Mouse (Mus musculus) embryonic facial prominence, embryonic 12.5 days (tissue): ENCODE measurements around the gene Trim47. TPM values are rescaled to one million over a fixed set of nuclear protein-coding genes. Genes with fewer than 3 reads are reported as not detected.

Experiments used
- ATAC-seq: fragments of 200-750 bp; cut with Nextera tagmentation; 2 replicates; pipeline ENCODE4 v1.8.0; 2017; ENCODE audit not compliant: insufficient number of reproducible peaks, insufficient read depth, low FRiP score, low TSS enrichment
- H3K27ac ChIP-seq: fragments of 300-500 bp; sonication (generic); 2 replicates; pipeline ENCODE4 v1.5.1; 2016; ENCODE audit warnings: mild to moderate bottlenecking
- H3K27me3 ChIP-seq: fragments of 300-500 bp; sonication (generic); 2 replicates; pipeline ENCODE4 v1.6.1; 2016; ENCODE audit warnings: mild to moderate bottlenecking, moderate library complexity
- H3K36me3 ChIP-seq: fragments of 300-500 bp; sonication (generic); 2 replicates; pipeline ENCODE4 v1.6.1; 2016; ENCODE audit warnings: mild to moderate bottlenecking
- H3K4me1 ChIP-seq: fragments of 300-500 bp; sonication (generic); 2 replicates; pipeline ENCODE4 v1.6.1; 2016
- H3K4me2 ChIP-seq: fragments of 300-500 bp; sonication (generic); replicated peaks from 2 replicates; pipeline ENCODE4 v1.6.1; 2016; ENCODE audit warnings: mild to moderate bottlenecking, moderate library complexity
- H3K4me3 ChIP-seq: fragments of 300-500 bp; sonication (generic); 2 replicates; pipeline ENCODE4 v1.5.1; 2016; ENCODE audit warnings: mild to moderate bottlenecking
- H3K9ac ChIP-seq: fragments of 300-500 bp; sonication (generic); 2 replicates; pipeline ENCODE4 v1.6.1; 2016; ENCODE audit warnings: mild to moderate bottlenecking, moderate library complexity
- H3K9me3 ChIP-seq: fragments of 300-500 bp; sonication (generic); 2 replicates; pipeline ENCODE4 v1.6.1; 2016; ENCODE audit warnings: mild to moderate bottlenecking, moderate library complexity
- WGBS: fragments of 180-500 bp; shearing (Covaris S2); methylation state at CpG from one replicate; pipeline ENCODE4 v1.1.7; 2016; 5-methylcytosine and 5-hydroxymethylcytosine counted together
- polyA plus RNA-seq: library from polyadenylated mRNA; unstranded; fragments of >200 nt; fragmentation: Nextera tagmentation; extraction: Ambion mirVana; gene quantifications from 2 replicates; pipeline ENCODE4 v1.2.1, GENCODE M21; 2016

Gene Trim47
- polyA plus RNA-seq, 1 experiment from 2014 or later = 6.9 TPM

DNA sequence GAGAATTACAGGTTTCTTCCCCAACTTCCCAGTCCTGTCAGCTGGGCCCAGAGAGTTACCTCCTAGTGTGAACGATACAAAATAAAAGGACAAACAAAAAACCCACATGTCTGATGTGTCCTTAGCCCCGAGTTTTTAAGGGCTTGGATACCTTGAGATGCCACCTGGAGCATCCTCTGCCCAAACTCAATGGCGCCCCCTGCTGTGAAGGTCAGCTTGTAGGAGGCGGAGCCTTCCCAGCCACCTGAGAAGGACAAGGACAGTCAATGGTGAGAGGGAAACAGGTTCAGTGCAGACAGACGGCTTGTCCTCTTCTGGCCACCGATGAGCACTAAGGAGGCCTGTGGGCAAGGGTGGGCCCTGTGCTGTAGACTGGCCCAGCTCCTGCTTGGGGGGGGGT lies 45.9 kb downstream of the Trim47 start:
- no peak overlapping the region for H3K27ac ChIP-seq
- H3K27me3 ChIP-seq = no peaks in the 10 kb centered on the region
- no peak overlapping the region for H3K4me3 ChIP-seq
- no peak overlapping the region for H3K4me2 ChIP-seq
- no peak for ATAC-seq
- peaks cover 20% of the 10 kb centered on the region; the same call in 1 of the 2 replicates for H3K4me1 ChIP-seq
- H3K9me3 ChIP-seq = no peaks in the 10 kb centered on the region
- H3K36me3 ChIP-seq = peaks cover 51% of the 10 kb centered on the region
- H3K9ac ChIP-seq = no peak overlapping the region
- WGBS = 67% methylated on average over 6 of the region's 6 CpGs

DNA sequence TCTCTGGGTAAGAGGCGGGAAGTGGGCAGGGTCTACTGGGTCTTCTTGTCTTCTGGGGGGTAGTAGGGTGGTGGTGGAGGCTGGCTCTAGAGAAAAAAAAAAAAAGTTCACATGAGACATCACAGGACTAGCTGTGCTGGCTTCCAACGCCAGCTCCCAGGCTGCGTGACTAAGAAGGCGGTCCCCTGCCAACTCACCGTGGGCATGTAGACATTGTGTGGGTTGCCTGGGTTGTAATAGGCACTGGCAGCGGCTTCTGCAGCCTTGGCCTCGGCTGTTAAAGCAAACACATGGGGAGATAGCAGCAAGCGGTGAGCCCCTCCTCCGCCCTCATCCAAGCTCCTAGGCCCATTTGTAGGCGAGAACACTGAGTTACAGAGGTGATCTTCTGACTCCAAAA lies 47.5 kb downstream of the Trim47 start:
- H3K4me1 ChIP-seq = peaks cover 16% of the 10 kb centered on the region; the same call in 1 of the 2 replicates
- H3K4me3 ChIP-seq = no peak overlapping the region
- 79% methylated on average over 10 of the region's 10 CpGs for WGBS

DNA sequence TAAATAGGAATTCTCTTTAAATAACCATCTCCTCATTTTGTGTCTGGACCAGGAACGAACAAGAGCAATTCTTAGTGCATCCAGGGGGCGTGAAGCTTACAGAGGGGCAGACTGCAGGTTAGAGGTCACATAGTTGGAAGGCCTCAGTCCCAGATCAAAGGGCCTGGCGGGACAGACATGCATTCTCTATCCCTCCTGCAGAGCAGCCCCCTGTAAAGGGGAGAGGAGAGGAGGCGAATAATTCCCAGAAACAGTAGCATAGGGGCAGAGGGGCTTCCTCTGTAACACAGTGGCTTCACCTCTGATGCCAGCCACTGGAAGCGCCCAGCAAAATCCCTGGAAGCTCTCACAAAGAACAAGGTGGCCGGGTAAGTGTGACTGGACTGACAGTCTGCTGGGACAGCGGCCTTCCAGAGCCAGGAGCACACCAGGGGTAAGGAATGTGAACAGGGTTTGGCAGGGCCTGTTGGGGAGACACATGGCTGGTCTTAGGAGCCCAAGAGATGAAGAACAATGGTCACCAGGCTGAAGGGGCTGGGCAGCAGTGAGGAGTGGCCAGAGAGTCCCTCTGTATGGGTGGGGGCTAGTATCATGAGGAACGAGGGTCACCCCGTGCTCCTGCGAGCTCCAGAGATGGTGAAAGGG lies 48.2 kb downstream of the Trim47 start:
- Histone ChIP-seq H3K27ac (0 out of 2 replicates have a peak overlapping the region, but pooled peaks have one; percentile 50), H3K4me1 (peaks cover 16% of the 10 kb centered on the region; the same call in 1 of the 2 replicates), H3K4me2 (no peak overlapping the region)

More for the DNA sequence above, 47.5 kb downstream of the Trim47 start:
- H3K27ac ChIP-seq = no peak overlapping the region
- H3K36me3 ChIP-seq = peaks cover 51% of the 10 kb centered on the region
- no peak for ATAC-seq
- no peaks in the 10 kb centered on the region for H3K9me3 ChIP-seq
- H3K4me2 ChIP-seq = no peak overlapping the region
- H3K9ac ChIP-seq = no peak overlapping the region
- H3K27me3 ChIP-seq = no peaks in the 10 kb centered on the region

DNA sequence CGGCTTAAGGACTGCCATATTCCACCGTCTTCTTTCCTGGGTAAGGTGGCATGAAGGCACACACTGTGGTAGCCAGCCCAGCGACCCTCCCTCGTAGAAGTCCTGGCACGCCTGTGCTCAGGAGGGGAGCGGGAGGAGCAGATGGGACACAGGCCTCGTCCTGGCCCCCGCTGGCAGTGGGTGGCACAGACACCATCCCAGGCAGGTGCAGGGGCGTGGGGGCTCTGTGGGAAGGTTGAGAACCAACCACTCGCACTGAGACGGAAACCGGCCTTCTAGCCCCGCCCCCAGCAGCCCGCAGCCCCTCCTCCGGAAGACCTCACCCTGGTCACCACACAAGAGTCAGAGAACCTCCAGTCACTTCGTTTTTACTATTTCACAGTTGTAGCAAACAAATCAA lies 48.8 kb downstream of the Trim47 start:
- ATAC-seq = no peak
- peak overlapping the region; percentile 42 for H3K4me2 ChIP-seq
- peak overlapping the region; percentile 44; the same call in 1 of the 2 replicates for H3K9ac ChIP-seq
- no peaks in the 10 kb centered on the region for H3K9me3 ChIP-seq
- peak overlapping the region; percentile 15; the same call in 1 of the 2 replicates for H3K4me3 ChIP-seq
- 0 out of 2 replicates have a peak overlapping the region, but pooled peaks have one; percentile 41 for H3K27ac ChIP-seq
- H3K36me3 ChIP-seq = peaks cover 42% of the 10 kb centered on the region
- peaks cover 16% of the 10 kb centered on the region; the same call in 1 of the 2 replicates for H3K4me1 ChIP-seq
- 10% methylated on average over 16 of the region's 16 CpGs for WGBS
- H3K27me3 ChIP-seq = no peaks in the 10 kb centered on the region

More for the DNA sequence above, 48.2 kb downstream of the Trim47 start:
- Histone ChIP-seq H3K9me3 (no peaks in the 10 kb centered on the region), H3K9ac (no peak overlapping the region), H3K36me3 (peaks cover 48% of the 10 kb centered on the region), H3K27me3 (no peaks in the 10 kb centered on the region), H3K4me3 (no peak overlapping the region)
- no peak for ATAC-seq
- WGBS = 33% methylated on average over 10 of the region's 10 CpGs

DNA sequence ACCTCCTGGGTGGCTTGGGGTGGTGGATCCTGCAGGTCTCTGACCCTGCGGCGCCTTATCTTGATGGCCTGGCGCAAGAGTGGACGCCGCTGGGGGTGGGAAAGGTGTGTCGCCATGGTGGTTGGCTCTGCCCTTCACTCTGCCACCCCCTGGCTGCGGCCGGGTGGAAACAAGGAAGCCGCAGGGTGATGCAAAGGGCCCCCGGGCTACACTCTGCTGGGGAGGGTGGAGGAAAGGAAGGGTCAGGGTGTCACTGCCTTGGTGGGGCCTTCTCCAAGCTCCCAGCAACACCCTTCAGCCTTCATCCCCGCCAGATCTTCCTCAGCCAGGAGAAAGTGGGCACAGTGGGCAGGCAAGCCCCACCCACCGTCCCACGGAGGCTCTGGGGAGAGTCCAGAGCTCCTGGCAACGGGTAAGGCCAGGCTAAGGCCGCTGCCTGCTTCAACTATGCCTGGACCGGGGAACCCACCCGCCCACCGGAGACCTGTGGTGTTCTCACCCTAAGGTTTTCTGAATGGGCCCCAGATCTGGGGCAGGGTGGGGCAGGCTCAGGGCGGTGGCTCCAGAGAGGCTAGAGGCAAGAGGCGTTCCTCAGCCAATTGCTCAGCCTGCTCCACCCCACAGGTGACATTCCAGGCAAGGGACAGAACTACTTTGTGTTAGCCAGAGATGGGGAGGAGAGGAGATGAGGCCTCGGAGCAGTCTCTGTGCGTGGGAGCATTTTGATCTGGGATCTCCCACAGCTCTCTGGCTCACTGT lies 49.4 kb downstream of the Trim47 start, which contains the start of gene Unc13d:
TSS of gene Unc13d (minus strand) at position 516 of the 759 bp plus-strand sequence.
- WGBS = 69% methylated on average over 22 of the region's 22 CpGs
- no peak for ATAC-seq

DNA sequence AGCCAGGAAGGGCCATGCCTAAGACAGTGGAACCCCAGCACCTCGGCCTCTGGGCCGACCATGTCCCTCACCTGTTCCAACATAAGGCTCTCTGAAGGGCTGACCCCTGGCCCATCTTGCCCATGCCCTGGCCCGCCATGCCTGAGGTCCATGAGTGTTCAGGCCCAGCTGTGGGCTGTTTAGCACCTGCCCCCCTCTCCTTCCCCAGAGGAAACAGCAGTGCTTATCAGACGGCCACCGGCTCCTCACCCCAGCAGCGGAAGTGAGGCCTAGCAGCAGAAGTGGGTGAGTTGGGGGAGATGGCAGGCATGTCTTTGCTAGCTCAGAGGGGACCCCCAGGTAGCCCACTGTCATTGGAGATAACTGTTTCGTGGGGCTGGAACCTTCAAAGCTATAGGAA lies 50.2 kb downstream of the Trim47 start:
- no peaks in the 10 kb centered on the region for H3K9me3 ChIP-seq
- H3K4me3 ChIP-seq = no peak overlapping the region
- H3K4me2 ChIP-seq = no peak overlapping the region
- no peak overlapping the region for H3K9ac ChIP-seq
- peaks cover 31% of the 10 kb centered on the region for H3K36me3 ChIP-seq
- no peaks in the 10 kb centered on the region for H3K27me3 ChIP-seq
- no peak for ATAC-seq
- peaks cover 16% of the 10 kb centered on the region; the same call in 1 of the 2 replicates for H3K4me1 ChIP-seq
- no peak overlapping the region for H3K27ac ChIP-seq
- WGBS = 87% methylated on average over 7 of the region's 7 CpGs

More for the DNA sequence above, 49.4 kb downstream of the Trim47 start, which contains the start of gene Unc13d:
- H3K4me2 ChIP-seq = peak within 1 kb of the TSS; percentile 42
- peak within 1 kb of the TSS; percentile 15; the same call in 1 of the 2 replicates for H3K4me3 ChIP-seq
- H3K4me1 ChIP-seq = peaks cover 16% of the 10 kb centered on the region; the same call in 1 of the 2 replicates
- H3K9me3 ChIP-seq = no peaks in the 10 kb centered on the region
- no peaks in the 10 kb centered on the region for H3K27me3 ChIP-seq
- H3K36me3 ChIP-seq = peaks cover 38% of the 10 kb centered on the region
- peak within 1 kb of the TSS; percentile 44; the same call in 1 of the 2 replicates for H3K9ac ChIP-seq
- 0 out of 2 replicates have a peak within 1 kb of the TSS, but pooled peaks have one; percentile 50 for H3K27ac ChIP-seq

DNA sequence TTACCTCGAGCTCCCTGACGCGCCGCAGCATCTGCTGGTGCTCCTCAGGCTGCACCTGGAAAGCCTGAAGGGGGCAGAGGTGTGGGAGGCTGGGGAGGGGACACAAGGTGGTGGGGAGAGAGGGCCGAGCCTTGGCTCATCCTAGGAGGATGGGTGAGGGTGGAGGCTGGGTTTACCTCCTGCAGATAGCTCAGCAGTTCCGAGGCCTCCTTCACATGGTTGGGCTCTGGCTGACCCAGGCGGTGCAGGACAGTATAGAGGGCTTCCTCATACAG lies 50.8 kb downstream of the Trim47 start:
- 54% methylated on average over 7 of the region's 7 CpGs for WGBS
- no peak overlapping the region for H3K4me3 ChIP-seq
- no peak overlapping the region for H3K27ac ChIP-seq
- H3K4me2 ChIP-seq = no peak overlapping the region
- H3K4me1 ChIP-seq = peaks cover 16% of the 10 kb centered on the region; the same call in 1 of the 2 replicates
- ATAC-seq = no peak
- H3K36me3 ChIP-seq = peaks cover 25% of the 10 kb centered on the region
- H3K9me3 ChIP-seq = no peaks in the 10 kb centered on the region
- no peak overlapping the region for H3K9ac ChIP-seq
- H3K27me3 ChIP-seq = no peaks in the 10 kb centered on the region

DNA sequence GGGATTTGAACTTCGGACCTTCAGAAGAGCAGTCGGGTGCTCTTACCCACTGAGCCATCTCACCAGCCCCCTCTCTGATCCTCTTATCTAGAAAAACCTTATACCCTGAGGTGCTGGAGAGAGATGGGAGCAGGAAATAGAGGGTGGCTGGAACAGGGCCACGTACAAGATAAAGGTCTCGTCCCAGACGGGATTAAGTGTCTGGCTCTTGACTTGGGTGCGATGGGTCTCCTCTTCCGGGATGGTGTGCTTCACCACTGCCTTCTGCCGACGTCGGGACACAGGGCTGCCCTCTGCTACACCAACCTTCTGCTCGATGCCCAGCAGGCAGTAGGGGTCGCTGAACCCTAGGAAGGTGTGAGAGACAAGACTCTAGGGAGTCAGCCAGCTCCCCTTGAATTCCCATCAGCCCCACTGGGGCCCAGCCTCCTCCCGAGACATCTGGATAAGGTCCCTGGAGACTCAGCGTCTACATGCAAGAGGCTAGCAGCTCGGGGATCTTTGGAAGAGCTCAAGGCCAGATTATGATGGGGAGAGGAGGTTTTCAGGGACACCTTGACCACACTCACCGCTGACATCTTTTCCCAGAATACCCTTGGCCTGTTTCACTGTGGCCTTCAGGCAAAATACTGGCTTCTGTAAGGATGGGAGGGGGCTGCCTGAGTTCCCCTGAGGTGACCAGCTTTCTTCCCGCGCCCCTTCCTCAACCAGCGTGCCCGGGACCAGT lies 51.3 kb downstream of the Trim47 start:
- Histone ChIP-seq H3K27ac (no peak overlapping the region), H3K4me2 (no peak overlapping the region), H3K36me3 (peaks cover 20% of the 10 kb centered on the region), H3K4me3 (no peak overlapping the region), H3K27me3 (no peaks in the 10 kb centered on the region), H3K4me1 (peaks cover 16% of the 10 kb centered on the region; the same call in 1 of the 2 replicates), H3K9ac (no peak overlapping the region), H3K9me3 (no peaks in the 10 kb centered on the region)
- 56% methylated on average over 20 of the region's 20 CpGs for WGBS
- ATAC-seq = no peak

DNA sequence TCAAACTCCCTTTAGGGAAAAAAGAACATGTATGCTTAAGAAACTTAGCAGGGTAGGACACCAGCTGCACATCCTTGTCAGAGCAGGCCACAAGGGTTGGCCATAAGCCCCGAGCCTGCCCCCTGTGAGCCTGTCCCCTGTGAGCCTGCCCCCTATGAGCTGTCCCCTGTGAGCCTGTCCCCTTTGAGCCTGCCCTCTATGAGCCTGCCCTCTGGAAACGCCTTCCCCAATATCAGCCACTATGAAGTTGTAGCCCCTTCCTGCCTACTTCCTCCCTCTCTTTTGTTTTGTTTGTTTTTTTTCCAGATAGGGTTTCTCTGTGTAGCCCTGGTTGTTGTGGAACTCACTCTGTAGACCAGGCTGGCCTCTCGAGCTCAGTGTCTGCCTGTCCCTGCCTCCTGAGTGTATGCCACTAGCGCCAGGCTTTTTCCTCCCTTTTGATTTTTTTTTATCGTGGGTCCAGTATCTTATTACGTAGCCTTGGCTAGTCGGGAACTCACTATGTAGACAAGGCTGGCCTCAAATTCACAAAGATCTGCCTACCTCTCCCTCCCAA lies 52.5 kb downstream of the Trim47 start:
- 57% methylated on average over 7 of the region's 7 CpGs for WGBS
- Histone ChIP-seq H3K4me3 (no peak overlapping the region), H3K9me3 (no peaks in the 10 kb centered on the region), H3K4me2 (no peak overlapping the region), H3K36me3 (peaks cover 8% of the 10 kb centered on the region), H3K4me1 (peaks cover 16% of the 10 kb centered on the region; the same call in 1 of the 2 replicates), H3K27me3 (no peaks in the 10 kb centered on the region), H3K27ac (no peak overlapping the region), H3K9ac (no peak overlapping the region)
- ATAC-seq = no peak

DNA sequence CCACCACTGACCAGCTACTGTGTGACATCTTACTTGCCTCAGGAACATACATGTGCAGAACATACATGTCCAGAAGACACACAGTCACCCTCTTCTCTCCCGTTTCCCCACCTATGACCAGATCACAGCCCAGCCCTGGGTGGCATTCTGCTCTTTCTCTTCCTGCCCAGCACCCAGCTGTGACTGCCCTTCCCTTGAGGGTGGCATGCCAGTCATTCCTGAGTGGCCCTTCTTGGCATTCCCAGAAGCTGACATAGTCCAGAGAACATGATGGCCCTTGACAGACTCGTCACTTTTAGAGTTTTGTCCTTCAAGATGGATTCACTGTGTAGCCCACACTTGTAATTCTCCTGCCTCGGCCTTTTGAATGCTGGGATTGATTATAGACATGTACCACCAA lies 54.4 kb downstream of the Trim47 start:
- Histone ChIP-seq H3K9ac (no peak overlapping the region), H3K36me3 (no peaks in the 10 kb centered on the region), H3K4me3 (no peak overlapping the region), H3K27me3 (no peaks in the 10 kb centered on the region), H3K27ac (no peak overlapping the region), H3K9me3 (no peaks in the 10 kb centered on the region), H3K4me2 (no peak overlapping the region), H3K4me1 (0 out of 2 replicates have a peak, but pooled peaks cover 4% of the 10 kb centered on the region)
- ATAC-seq = no peak
- 78% methylated on average over 3 of the region's 3 CpGs for WGBS

DNA sequence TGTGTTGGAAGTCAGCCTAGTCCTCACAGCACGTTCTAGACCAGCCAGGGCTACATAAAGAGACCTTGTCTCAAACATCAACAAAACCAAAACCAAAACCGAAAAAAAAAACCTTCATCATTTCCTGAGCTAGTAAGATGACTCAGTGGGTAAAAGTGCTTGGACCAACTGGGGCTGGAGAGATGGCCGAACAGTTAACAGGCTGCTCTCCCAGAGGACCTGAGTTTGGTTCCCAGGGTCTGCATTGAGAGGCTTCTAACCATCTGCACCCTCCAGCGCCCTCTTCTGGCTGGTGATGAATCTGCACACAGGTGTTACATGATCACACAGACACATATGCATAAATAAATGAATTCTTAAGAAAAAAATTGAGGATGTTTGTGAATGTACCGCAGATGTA lies 55.5 kb downstream of the Trim47 start:
- no peak overlapping the region for H3K4me3 ChIP-seq
- H3K27ac ChIP-seq = no peak overlapping the region
- no peak overlapping the region for H3K4me2 ChIP-seq
- no peaks in the 10 kb centered on the region for H3K27me3 ChIP-seq
- 0 out of 2 replicates have a peak, but pooled peaks cover 4% of the 10 kb centered on the region for H3K4me1 ChIP-seq
- no peaks in the 10 kb centered on the region for H3K36me3 ChIP-seq
- ATAC-seq = no peak
- 64% methylated on average over 5 of the region's 5 CpGs for WGBS
- H3K9ac ChIP-seq = no peak overlapping the region
- no peaks in the 10 kb centered on the region for H3K9me3 ChIP-seq
